Mouse (Mus musculus) brain, embryonic 14.5 days (tissue): Measurements from ENCODE around the gene BC034090.

Experiments used
- CTCF ChIP-seq: fragments of 200-500 bp; IDR thresholded peaks from 2 replicates; pipeline ENCODE4 v1.5.1; 2012; ENCODE audit warnings: inconsistent platforms, mild to moderate bottlenecking, moderate library complexity, borderline replicate concordance; ENCODE audit not compliant: insufficient read depth, insufficient read length; ENCODE audit errors: extremely low read depth
- POLR2A ChIP-seq: fragments of 200-500 bp; IDR thresholded peaks from 2 replicates; pipeline ENCODE4 v1.6.1; 2012; ENCODE audit warnings: mild to moderate bottlenecking, inconsistent platforms, borderline replicate concordance; ENCODE audit not compliant: poor library complexity, insufficient read depth, insufficient read length, severe bottlenecking; ENCODE audit errors: extremely low read depth

GRCm38 (mm10) chr1:155250531-155251135 lies 6.4 kb upstream of the BC034090 start:
- no peak for TF ChIP-seq CTCF
- TF ChIP-seq POLR2A: no peak
